Mouse (Mus musculus): Measurements from ENCODE around the gene Foxl1.

Foxl1 gene

GRCm38 (mm10) chr8:121164017-121164469, 36.3 kb downstream of the Foxl1 start:
- DNase-seq (ENCODE audit: low spot score in 2 of 2) = peak in 1 of 2 experiments; percentile 55

GRCm38 (mm10) chr8:121168033-121168432, 40.3 kb downstream of the Foxl1 start:
- no peak for DNase-seq (ENCODE audit: low spot score in 2 of 2)

GRCm38 (mm10) chr8:121170116-121170515, 42.4 kb downstream of the Foxl1 start:
- DNase-seq (ENCODE audit: low spot score in 2 of 2) = no peak

GRCm38 (mm10) chr8:121170626-121171552, 43.1 kb downstream of the Foxl1 start:
- DNase-seq (ENCODE audit: low spot score in 2 of 2) = no peak

GRCm38 (mm10) chr8:121172567-121172966, 44.8 kb downstream of the Foxl1 start:
- no peak for DNase-seq (ENCODE audit: low spot score in 2 of 2)

GRCm38 (mm10) chr8:121174178-121174577, 46.4 kb downstream of the Foxl1 start:
- DNase-seq (ENCODE audit: low spot score in 2 of 2) = no peak

GRCm38 (mm10) chr8:121174721-121175539, 47.2 kb downstream of the Foxl1 start:
- DNase-seq (ENCODE audit: low spot score in 2 of 2) = no peak

- DNase-seq (ENCODE audit: low spot score in 2 of 2) = no peak
Observed at GRCm38 (mm10) chr8:121175540-121176090, 47.9 kb downstream of the Foxl1 start.

GRCm38 (mm10) chr8:121176291-121176690, 48.6 kb downstream of the Foxl1 start:
- no peak for DNase-seq (ENCODE audit: low spot score in 2 of 2)
